Mouse (Mus musculus) liver, postnatal 0 days (tissue): ENCODE data around the gene Cntfr. TPM values are rescaled to one million over a fixed set of nuclear protein-coding genes. Genes with fewer than 3 reads are reported as not detected.
A peak's percentile ranks its signal among the peaks of the same experiment; 100 is the strongest.

Source experiments
- ATAC-seq: fragments of 200-750 bp; cut with Nextera tagmentation; 2 replicates; pipeline ENCODE4 v1.8.0; 2017; ENCODE audit warnings: mild to moderate bottlenecking, moderate library complexity
- DNase-seq: peaks from one replicate; pipeline ENCODE4 v3.0.0-alpha.2; 2016
- H3K27ac ChIP-seq: fragments of 300-500 bp; sonication (generic); 2 replicates; pipeline ENCODE4 v1.5.1; 2014; ENCODE audit warnings: antibody characterized with exemption, moderate library complexity, mild to moderate bottlenecking, low read depth
- H3K27me3 ChIP-seq: fragments of 300-500 bp; sonication (generic); 2 replicates; pipeline ENCODE4 v1.6.1; 2014; ENCODE audit warnings: low read length, control low read depth, mixed read lengths; ENCODE audit not compliant: insufficient read depth
- H3K36me3 ChIP-seq: fragments of 300-500 bp; sonication (generic); replicated peaks from 2 replicates; pipeline ENCODE4 v1.6.1; 2014; ENCODE audit warnings: mild to moderate bottlenecking, control low read depth, low read length, moderate library complexity, mixed read lengths; ENCODE audit not compliant: insufficient read depth
- H3K4me1 ChIP-seq: fragments of 300-500 bp; sonication (generic); 2 replicates; pipeline ENCODE4 v1.6.1; 2014; ENCODE audit warnings: antibody characterized with exemption, mild to moderate bottlenecking, control low read depth; ENCODE audit not compliant: insufficient read depth
- H3K4me2 ChIP-seq: fragments of 300-500 bp; sonication (generic); 2 replicates; pipeline ENCODE4 v1.6.1; 2014; ENCODE audit warnings: low read depth, mild to moderate bottlenecking, low read length, moderate library complexity, mixed read lengths
- H3K4me3 ChIP-seq: fragments of 300-500 bp; sonication (generic); 2 replicates; pipeline ENCODE4 v1.5.1; 2014; ENCODE audit warnings: low read depth, low read length
- H3K9ac ChIP-seq: fragments of 300-500 bp; sonication (generic); replicated peaks from 2 replicates; pipeline ENCODE4 v1.6.1; 2014; ENCODE audit warnings: mild to moderate bottlenecking, moderate library complexity
- H3K9me3 ChIP-seq: fragments of 300-500 bp; sonication (generic); 2 replicates; pipeline ENCODE4 v1.6.1; 2016; ENCODE audit warnings: mild to moderate bottlenecking, control low read depth, low read length, mixed read lengths
- CTCF ChIP-seq: sonication (generic); IDR thresholded peaks from 2 replicates; pipeline ENCODE4 v1.5.1; 2016; ENCODE audit warnings: antibody characterized with exemption, low read depth
- EP300 ChIP-seq: IDR thresholded peaks from 2 replicates; pipeline ENCODE4 v1.6.1; 2016; ENCODE audit warnings: antibody characterized with exemption, low read depth, mild to moderate bottlenecking
- WGBS: fragments of 180-500 bp; shearing (Covaris S2); extraction: QIAGEN DNeasy Blood & Tissue Kit; methylation state at CpG from one replicate; pipeline ENCODE4 v1.1.7; 2014; ENCODE audit not compliant: insufficient replicate concordance; 5-methylcytosine and 5-hydroxymethylcytosine counted together
- polyA plus RNA-seq: library from polyadenylated mRNA; unstranded; fragments of >200 nt; fragmentation: Nextera tagmentation; extraction: Ambion mirVana; gene quantifications from 2 replicates; pipeline ENCODE4 v1.2.1, GENCODE M21; 2015

The Cntfr gene
- polyA plus RNA-seq, 1 experiment from 2014 or later = 0.29 TPM

GRCm38 (mm10) chr4:41660851-41661430, 35.9 kb downstream of the Cntfr start:
- H3K4me1 ChIP-seq = peaks cover 6% of the 10 kb centered on the region
- peaks cover 16% of the 10 kb centered on the region for H3K27me3 ChIP-seq
- no peaks in the 10 kb centered on the region for H3K36me3 ChIP-seq
- ATAC-seq = no peak
- H3K4me2 ChIP-seq = no peak overlapping the region
- no peak overlapping the region for H3K4me3 ChIP-seq
- TF ChIP-seq CTCF (no peak), EP300 (no peak)
- DNase-seq = peak; percentile 60
- WGBS = 49% methylated on average over 11 of the region's 11 CpGs
- no peaks in the 10 kb centered on the region for H3K9me3 ChIP-seq
- H3K27ac ChIP-seq = no peak overlapping the region
- no peak overlapping the region for H3K9ac ChIP-seq

- Histone ChIP-seq H3K4me1 (peaks cover 6% of the 10 kb centered on the region), H3K27ac (no peak overlapping the region), H3K9me3 (no peaks in the 10 kb centered on the region), H3K4me3 (no peak overlapping the region), H3K9ac (no peak overlapping the region), H3K4me2 (no peak overlapping the region), H3K27me3 (peaks cover 10% of the 10 kb centered on the region; the same call in 1 of the 2 replicates), H3K36me3 (no peaks in the 10 kb centered on the region)
- DNase-seq = no peak
- WGBS = 68% methylated on average over 13 of the region's 13 CpGs
- no peak for ATAC-seq
- TF ChIP-seq CTCF (no peak), EP300 (no peak)
Measured at GRCm38 (mm10) chr4:41659556-41659955, 37.3 kb downstream of the Cntfr start.

- TF ChIP-seq CTCF (no peak), EP300 (no peak)
- DNase-seq (no peak), ATAC-seq (peak; percentile 14; the same call in 1 of the 2 replicates)
- Histone ChIP-seq H3K4me2 (no peak overlapping the region), H3K9ac (no peak overlapping the region), H3K27ac (no peak overlapping the region), H3K27me3 (peaks cover 10% of the 10 kb centered on the region; the same call in 1 of the 2 replicates), H3K4me1 (peaks cover 6% of the 10 kb centered on the region), H3K4me3 (no peak overlapping the region), H3K9me3 (no peaks in the 10 kb centered on the region), H3K36me3 (no peaks in the 10 kb centered on the region)
- 11% methylated on average over 19 of the region's 25 CpGs for WGBS
Measured at GRCm38 (mm10) chr4:41658566-41659384, 38.1 kb downstream of the Cntfr start.

- Histone ChIP-seq H3K36me3 (no peaks in the 10 kb centered on the region), H3K27me3 (peaks cover 7% of the 10 kb centered on the region; the same call in 1 of the 2 replicates), H3K4me2 (no peak overlapping the region), H3K9me3 (no peaks in the 10 kb centered on the region), H3K27ac (no peak overlapping the region), H3K4me3 (no peak overlapping the region), H3K9ac (no peak overlapping the region), H3K4me1 (no peaks in the 10 kb centered on the region)
- ATAC-seq = no peak
- TF ChIP-seq CTCF = no peak
- TF ChIP-seq EP300 = no peak
- DNase-seq = no peak
- 81% methylated on average over 2 of the region's 2 CpGs for WGBS
Measured at GRCm38 (mm10) chr4:41655525-41655924, 41.4 kb downstream of the Cntfr start.

- no peak overlapping the region for H3K4me2 ChIP-seq
- peaks cover 7% of the 10 kb centered on the region; the same call in 1 of the 2 replicates for H3K27me3 ChIP-seq
- H3K9ac ChIP-seq = no peak overlapping the region
- H3K9me3 ChIP-seq = no peaks in the 10 kb centered on the region
- ATAC-seq (no peak), DNase-seq (peak; percentile 60)
- no peak overlapping the region for H3K27ac ChIP-seq
- 20% methylated on average over 7 of the region's 7 CpGs for WGBS
- H3K4me3 ChIP-seq = no peak overlapping the region
- H3K4me1 ChIP-seq = no peaks in the 10 kb centered on the region
- TF ChIP-seq EP300 = no peak
- peak; percentile 63 for TF ChIP-seq CTCF
- H3K36me3 ChIP-seq = no peaks in the 10 kb centered on the region
Measured at GRCm38 (mm10) chr4:41654217-41654616, 42.7 kb downstream of the Cntfr start.

GRCm38 (mm10) chr4:41653730-41654129, 43.2 kb downstream of the Cntfr start:
- 61% methylated on average over 6 of the region's 6 CpGs for WGBS
- Histone ChIP-seq H3K4me2 (no peak overlapping the region), H3K27me3 (peaks cover 7% of the 10 kb centered on the region; the same call in 1 of the 2 replicates), H3K9me3 (no peaks in the 10 kb centered on the region), H3K27ac (no peak overlapping the region), H3K4me1 (no peaks in the 10 kb centered on the region), H3K36me3 (no peaks in the 10 kb centered on the region), H3K4me3 (no peak overlapping the region), H3K9ac (no peak overlapping the region)
- no peak for DNase-seq
- ATAC-seq = no peak
- TF ChIP-seq CTCF (no peak), EP300 (no peak)
